Mouse (Mus musculus) megakaryocyte, embryonic 14.5 days (primary cell): ENCODE measurements at regions not wholly inside any gene's neighbourhood (a gene's known extent, or its start where the extent isn't known, plus 50 kb on each side); places are given as distances from the start of the nearest gene placed in this dataset.
"Not testable (repeated sequence)": the region's sequence is repeated elsewhere in the genome, so short reads cannot be mapped to it uniquely, and the experiment has no call there.

Experiments used
- FLI1 ChIP-seq: IDR thresholded peaks from 2 replicates; pipeline ENCODE4 v1.6.1; 2012; ENCODE audit warnings: low read length, inconsistent platforms, mixed read lengths
- GATA1 ChIP-seq: IDR thresholded peaks from 3 replicates; pipeline ENCODE4 v1.6.1; 2012; ENCODE audit warnings: mixed read lengths, low read length, inconsistent platforms, borderline replicate concordance

- TF ChIP-seq GATA1, FLI1: not testable (repeated sequence)
These were observed 56.9 kb downstream of the Zfp36l1 start for GRCm38 (mm10) chr12:80055894-80056293.
